Mouse (Mus musculus): Measurements from ENCODE around the gene Rdh16f1. TPM values are rescaled to one million over a fixed set of nuclear protein-coding genes. Genes with fewer than 3 reads are reported as not detected.
A peak's percentile ranks its signal among the peaks of the same experiment; 100 is the strongest.

Rdh16f1 gene
- polyA plus RNA-seq, 1 experiment: not detected

- H3K27ac ChIP-seq (ENCODE audit: control insufficient read depth, insufficient read depth, low read length): no peak overlapping the region
- DNase-seq: no peak
- 46% methylated on average over 4 of the region's 4 CpGs for WGBS
Observed at GRCm38 (mm10) chr10:127736916-127737315, 22.7 kb upstream of the Rdh16f1 start.

GRCm38 (mm10) chr10:127737552-127737951 is 22.0 kb upstream of the Rdh16f1 start:
- TF ChIP-seq CTCF (IDR thresholded peaks at IDR 0.05; ENCODE audit: borderline replicate concordance, control insufficient read depth, extremely low read depth, insufficient read depth, low read length, poor library complexity): no peak
- TF ChIP-seq POLR2A (IDR thresholded peaks at IDR 0.05; ENCODE audit: control insufficient read depth, extremely low read depth, insufficient read depth, low read length, poor library complexity): no peak
- no peak for DNase-seq
- H3K27me3 ChIP-seq (ENCODE audit: control insufficient read depth, insufficient read depth, low read length): no peaks in the 10 kb centered on the region; the same call in 1 of the 2 replicates
- peaks cover 12% of the 10 kb centered on the region for H3K4me1 ChIP-seq (replicated peaks; ENCODE audit: control insufficient read depth, insufficient read depth, low read length)
- WGBS: 58% methylated on average over 2 of the region's 2 CpGs
- H3K27ac ChIP-seq (ENCODE audit: control insufficient read depth, insufficient read depth, low read length): no peak overlapping the region; the same call in 1 of the 2 replicates
- peaks cover 6% of the 10 kb centered on the region; the same call in 1 of the 2 replicates for H3K36me3 ChIP-seq (ENCODE audit: control insufficient read depth, insufficient read depth, low read length)
- no peak overlapping the region for H3K4me3 ChIP-seq (ENCODE audit: control insufficient read depth, insufficient read depth, low read length)

More at GRCm38 (mm10) chr10:127736916-127737315, 22.7 kb upstream of the Rdh16f1 start:
- TF ChIP-seq POLR2A (IDR thresholded peaks at IDR 0.05; ENCODE audit: control insufficient read depth, extremely low read depth, insufficient read depth, low read length, poor library complexity) (no peak), CTCF (IDR thresholded peaks at IDR 0.05; ENCODE audit: borderline replicate concordance, control insufficient read depth, extremely low read depth, insufficient read depth, low read length, poor library complexity) (no peak)
- Histone ChIP-seq H3K4me3 (ENCODE audit: control insufficient read depth, insufficient read depth, low read length) (no peak overlapping the region), H3K4me1 (replicated peaks; ENCODE audit: control insufficient read depth, insufficient read depth, low read length) (peaks cover 12% of the 10 kb centered on the region), H3K36me3 (ENCODE audit: control insufficient read depth, insufficient read depth, low read length) (0 out of 2 replicates have a peak, but pooled peaks cover 1% of the 10 kb centered on the region), H3K27me3 (ENCODE audit: control insufficient read depth, insufficient read depth, low read length) (no peaks in the 10 kb centered on the region; the same call in 1 of the 2 replicates)

GRCm38 (mm10) chr10:127738151-127738882 is 21.3 kb upstream of the Rdh16f1 start:
- Histone ChIP-seq H3K27me3 (ENCODE audit: control insufficient read depth, insufficient read depth, low read length) (no peaks in the 10 kb centered on the region; the same call in 1 of the 2 replicates), H3K4me3 (ENCODE audit: control insufficient read depth, insufficient read depth, low read length) (no peak overlapping the region), H3K36me3 (ENCODE audit: control insufficient read depth, insufficient read depth, low read length) (peaks cover 13% of the 10 kb centered on the region), H3K27ac (ENCODE audit: control insufficient read depth, insufficient read depth, low read length) (no peak overlapping the region), H3K4me1 (replicated peaks; ENCODE audit: control insufficient read depth, insufficient read depth, low read length) (peaks cover 12% of the 10 kb centered on the region)
- peak; percentile 39 for DNase-seq
- 52% methylated on average over 13 of the region's 13 CpGs for WGBS
- no peak for TF ChIP-seq POLR2A (IDR thresholded peaks at IDR 0.05; ENCODE audit: control insufficient read depth, extremely low read depth, insufficient read depth, low read length, poor library complexity)
- TF ChIP-seq CTCF (IDR thresholded peaks at IDR 0.05; ENCODE audit: borderline replicate concordance, control insufficient read depth, extremely low read depth, insufficient read depth, low read length, poor library complexity): peak; percentile 62; the same call in 1 of the 2 replicates

- TF ChIP-seq POLR2A (IDR thresholded peaks at IDR 0.05; ENCODE audit: control insufficient read depth, extremely low read depth, insufficient read depth, low read length, poor library complexity): 0 out of 2 replicates have a peak, but pooled peaks have one; percentile 16
- peak; percentile 77 for TF ChIP-seq CTCF (IDR thresholded peaks at IDR 0.05; ENCODE audit: borderline replicate concordance, control insufficient read depth, extremely low read depth, insufficient read depth, low read length, poor library complexity)
- Histone ChIP-seq H3K27me3 (ENCODE audit: control insufficient read depth, insufficient read depth, low read length) (no peaks in the 10 kb centered on the region; the same call in 1 of the 2 replicates), H3K4me1 (replicated peaks; ENCODE audit: control insufficient read depth, insufficient read depth, low read length) (peaks cover 12% of the 10 kb centered on the region), H3K27ac (ENCODE audit: control insufficient read depth, insufficient read depth, low read length) (no peak within 1 kb of the TSS), H3K4me3 (ENCODE audit: control insufficient read depth, insufficient read depth, low read length) (peak within 1 kb of the TSS; percentile 50), H3K36me3 (ENCODE audit: control insufficient read depth, insufficient read depth, low read length) (peaks cover 19% of the 10 kb centered on the region)
- WGBS: 4% methylated on average over 54 of the region's 61 CpGs
- peak; percentile 76 for DNase-seq
Observed at GRCm38 (mm10) chr10:127739083-127739660, 20.4 kb upstream of the Rdh16f1 start, which contains the start of gene Zbtb39. Gene Zbtb39, plus strand, starts transcription at chr10:127739538.

- H3K4me1 ChIP-seq (replicated peaks; ENCODE audit: control insufficient read depth, insufficient read depth, low read length): peaks cover 12% of the 10 kb centered on the region
- DNase-seq: peak; percentile 51
Observed at GRCm38 (mm10) chr10:127739661-127740161, 19.9 kb upstream of the Rdh16f1 start.

GRCm38 (mm10) chr10:127744661-127745060 is 14.9 kb upstream of the Rdh16f1 start:
- H3K27me3 ChIP-seq (ENCODE audit: control insufficient read depth, insufficient read depth, low read length): no peaks in the 10 kb centered on the region; the same call in 1 of the 2 replicates
- peak; percentile 51 for DNase-seq
- H3K4me1 ChIP-seq (replicated peaks; ENCODE audit: control insufficient read depth, insufficient read depth, low read length): peaks cover 4% of the 10 kb centered on the region
- H3K4me3 ChIP-seq (ENCODE audit: control insufficient read depth, insufficient read depth, low read length): no peak overlapping the region
- peaks cover 19% of the 10 kb centered on the region for H3K36me3 ChIP-seq (ENCODE audit: control insufficient read depth, insufficient read depth, low read length)
- no peak for TF ChIP-seq POLR2A (IDR thresholded peaks at IDR 0.05; ENCODE audit: control insufficient read depth, extremely low read depth, insufficient read depth, low read length, poor library complexity)
- peak; percentile 91 for TF ChIP-seq CTCF (IDR thresholded peaks at IDR 0.05; ENCODE audit: borderline replicate concordance, control insufficient read depth, extremely low read depth, insufficient read depth, low read length, poor library complexity)
- 90% methylated on average over 5 of the region's 5 CpGs for WGBS
- H3K27ac ChIP-seq (ENCODE audit: control insufficient read depth, insufficient read depth, low read length): no peak overlapping the region

More at GRCm38 (mm10) chr10:127739661-127740161, 19.9 kb upstream of the Rdh16f1 start:
- no peak overlapping the region for H3K27ac ChIP-seq (ENCODE audit: control insufficient read depth, insufficient read depth, low read length)
- TF ChIP-seq POLR2A (IDR thresholded peaks at IDR 0.05; ENCODE audit: control insufficient read depth, extremely low read depth, insufficient read depth, low read length, poor library complexity): no peak
- TF ChIP-seq CTCF (IDR thresholded peaks at IDR 0.05; ENCODE audit: borderline replicate concordance, control insufficient read depth, extremely low read depth, insufficient read depth, low read length, poor library complexity): no peak
- whole genome bisulfite sequencing: 2% methylated on average over 54 of the region's 55 CpGs
- peak overlapping the region; percentile 47 for H3K4me3 ChIP-seq (ENCODE audit: control insufficient read depth, insufficient read depth, low read length)
- peaks cover 19% of the 10 kb centered on the region for H3K36me3 ChIP-seq (ENCODE audit: control insufficient read depth, insufficient read depth, low read length)
- H3K27me3 ChIP-seq (ENCODE audit: control insufficient read depth, insufficient read depth, low read length): no peaks in the 10 kb centered on the region; the same call in 1 of the 2 replicates

All from thymus, adult 2 months (tissue).